Mouse (Mus musculus): ENCODE measurements around the gene Ncstn.

Ncstn gene

DNA sequence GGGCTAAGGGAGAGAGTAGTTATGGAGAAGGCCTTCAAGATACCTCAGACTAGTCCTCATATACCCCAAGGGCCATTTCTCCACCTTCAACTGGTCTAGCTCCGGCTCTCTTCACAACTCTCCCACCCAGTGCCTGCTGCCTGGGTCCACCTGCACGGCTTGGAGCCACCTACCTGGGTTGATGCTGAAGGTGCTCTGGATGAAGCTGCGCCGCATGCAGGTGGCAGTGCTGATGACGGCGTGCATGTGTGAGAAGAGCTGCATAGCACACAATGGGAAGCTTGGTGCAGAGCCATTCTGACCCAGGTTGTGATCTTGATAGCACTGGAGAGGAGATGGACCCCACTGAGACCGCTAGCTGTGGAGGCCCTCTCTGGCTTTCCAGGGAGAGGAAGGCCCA is 10.0 kb downstream of the Ncstn start:
- no peak for DNase-seq (ENCODE audit: low spot score)

DNA sequence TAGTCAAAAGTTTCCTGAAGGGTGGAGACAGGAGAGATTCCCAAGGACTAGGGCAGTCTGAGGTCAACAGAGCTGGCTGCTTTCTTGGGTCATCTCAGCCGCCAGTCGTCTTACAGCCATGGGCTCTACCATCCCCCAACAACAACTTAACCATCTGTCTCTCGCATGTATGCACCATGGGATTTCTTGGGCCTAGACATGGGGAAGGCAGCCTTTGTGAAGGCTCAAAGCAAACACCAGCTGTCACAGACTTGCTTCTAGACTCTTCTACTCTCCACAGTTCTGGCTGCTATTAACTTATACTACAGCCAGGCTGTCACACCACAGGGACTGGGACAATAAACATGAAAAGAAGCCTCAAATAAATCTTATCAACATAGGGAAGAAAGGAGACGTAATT is 11.0 kb downstream of the Ncstn start:
- no peak for DNase-seq (ENCODE audit: low spot score)

DNA sequence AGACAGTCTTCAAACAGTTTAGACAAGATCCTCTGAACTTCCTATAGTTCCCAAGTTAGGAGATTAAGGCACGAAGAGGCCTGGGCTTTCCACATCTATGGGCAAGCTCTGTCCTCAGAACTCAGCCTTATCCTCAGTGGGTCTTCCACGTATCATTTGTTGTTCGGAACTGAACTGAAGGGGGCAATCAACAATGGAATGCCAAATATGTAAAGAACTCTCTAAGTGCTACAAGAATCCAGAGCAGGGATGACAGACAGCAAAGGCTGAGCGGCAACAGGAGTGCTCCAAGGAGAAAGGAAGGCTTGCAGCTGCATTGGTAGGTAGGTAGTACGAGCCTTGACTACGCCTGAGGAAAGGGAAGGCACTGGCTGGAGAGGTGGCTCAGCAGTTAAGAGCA is 12.4 kb downstream of the Ncstn start:
- no peak for DNase-seq (ENCODE audit: low spot score)

DNA sequence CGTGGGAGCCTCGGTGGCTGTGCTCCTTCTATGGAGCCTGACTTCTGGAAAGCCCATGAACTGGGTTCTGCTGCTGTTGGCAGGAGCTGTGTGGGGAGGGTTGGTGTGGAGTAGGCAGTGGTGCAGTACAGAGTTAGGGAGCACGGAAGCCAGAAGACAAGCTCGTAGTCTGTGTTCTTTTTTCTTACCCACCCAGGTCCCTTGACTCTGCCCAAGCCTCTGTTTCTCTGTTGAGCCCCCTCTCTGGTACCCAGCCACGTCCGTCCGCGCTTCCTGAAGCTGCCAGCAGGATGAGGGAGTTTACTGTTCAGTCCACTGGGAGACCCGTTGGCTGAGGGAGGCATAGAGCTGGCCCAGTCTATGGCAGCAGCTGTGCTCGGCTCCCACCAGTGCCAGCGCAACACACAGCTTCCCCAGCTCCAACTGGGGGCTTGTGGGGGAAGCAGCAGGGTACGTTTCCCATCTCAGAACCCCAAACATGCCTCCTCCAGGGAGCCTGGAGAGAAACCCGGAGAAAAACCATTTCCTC is 17.9 kb downstream of the Ncstn start:
- no peak for DNase-seq (ENCODE audit: low spot score)

DNA sequence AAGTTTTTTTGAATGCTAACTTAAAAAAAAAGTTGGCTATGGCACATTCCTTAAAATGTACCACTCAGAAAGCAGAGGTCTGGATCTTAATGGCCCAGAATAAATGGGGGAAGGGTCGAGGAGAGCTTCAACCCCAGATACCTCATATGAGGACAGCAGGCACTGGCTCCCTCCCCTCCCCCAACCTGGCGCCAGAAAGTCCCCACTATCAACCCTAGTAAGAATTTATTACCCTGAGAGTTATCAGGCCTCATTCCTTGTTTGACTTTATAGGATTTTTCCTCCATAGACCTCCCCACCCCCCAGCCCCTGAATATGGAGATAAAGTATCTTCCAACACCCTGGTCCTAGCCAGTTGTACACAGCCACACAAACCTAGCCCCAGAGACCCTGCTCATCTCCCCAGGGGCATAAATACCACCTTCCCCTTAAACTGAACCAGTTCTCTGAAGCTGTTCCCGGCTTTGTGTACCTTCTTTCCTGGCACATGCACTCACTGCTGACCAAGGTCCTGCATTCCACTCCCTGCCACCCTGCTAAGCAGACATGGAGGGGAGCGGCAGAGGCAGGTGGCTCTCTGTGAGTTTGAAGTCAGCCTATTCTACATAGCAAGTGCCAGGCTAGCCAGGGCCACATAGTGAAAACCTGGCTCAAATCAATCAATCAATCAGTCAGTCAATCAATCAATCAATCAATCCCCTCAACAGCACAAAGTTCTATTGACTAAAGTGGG is 19.1 kb downstream of the Ncstn start:
- DNase-seq (ENCODE audit: low spot score) = no peak

DNA sequence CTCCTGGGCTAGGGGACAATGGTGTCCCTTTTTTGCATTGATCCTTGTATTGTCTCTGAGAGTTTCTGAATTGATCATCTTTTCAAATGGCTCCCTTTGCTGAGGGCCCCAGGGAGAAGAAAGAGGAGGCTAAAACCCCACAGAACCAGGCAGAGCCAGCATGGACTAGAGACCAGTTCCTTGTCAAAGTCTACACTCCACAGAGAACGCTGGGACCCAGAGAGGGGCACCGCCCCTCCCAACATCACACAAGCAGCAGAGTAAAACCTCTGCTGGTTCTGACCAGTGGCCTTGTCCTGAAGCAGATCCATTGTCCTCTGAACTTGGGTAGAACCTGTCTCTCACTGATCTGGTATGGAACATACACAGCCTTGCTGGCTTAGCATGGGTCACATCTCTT is 20.5 kb downstream of the Ncstn start:
- DNase-seq (ENCODE audit: low spot score) = no peak

DNA sequence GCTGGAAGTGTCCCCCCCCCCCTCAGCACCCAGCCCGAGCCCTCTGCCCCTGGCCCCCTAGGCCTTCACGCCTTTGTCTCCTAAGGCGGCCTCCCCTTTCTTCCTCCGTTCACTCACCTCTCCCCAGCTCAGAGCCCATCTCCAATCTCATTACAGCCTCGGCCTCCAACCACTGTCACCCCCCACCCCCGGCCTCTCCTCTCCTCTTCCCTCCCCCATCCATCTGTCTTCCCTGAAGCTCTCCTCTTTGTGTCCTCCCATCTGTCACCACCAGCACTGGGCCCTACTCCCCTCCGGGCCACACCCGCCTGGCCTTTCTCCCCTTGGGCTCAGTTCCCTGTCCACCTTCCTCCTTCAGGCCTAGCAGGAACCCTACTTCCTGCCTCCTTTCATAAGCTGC is 21.4 kb downstream of the Ncstn start:
- DNase-seq (ENCODE audit: low spot score) = no peak

DNA sequence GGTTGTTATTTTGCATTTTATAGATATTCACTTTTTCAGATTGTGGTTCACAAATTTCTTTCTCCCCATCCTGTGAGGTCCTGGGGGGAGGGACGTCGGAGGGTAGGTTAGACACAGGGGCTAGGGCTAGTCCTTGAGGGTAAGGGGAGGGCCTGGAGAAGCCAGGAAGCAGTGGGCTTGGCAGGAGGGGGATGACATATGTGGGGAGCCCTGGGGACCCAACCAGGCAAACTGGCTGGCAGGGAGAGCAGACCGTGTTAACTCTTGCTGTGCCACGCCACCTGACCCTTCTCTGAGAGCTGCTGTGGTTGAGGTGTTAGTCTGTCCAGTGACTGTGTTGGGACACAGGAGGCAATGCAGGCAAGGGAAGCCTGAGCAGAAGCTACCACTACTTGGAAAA is 21.9 kb downstream of the Ncstn start:
- no peak for DNase-seq (ENCODE audit: low spot score)

DNA sequence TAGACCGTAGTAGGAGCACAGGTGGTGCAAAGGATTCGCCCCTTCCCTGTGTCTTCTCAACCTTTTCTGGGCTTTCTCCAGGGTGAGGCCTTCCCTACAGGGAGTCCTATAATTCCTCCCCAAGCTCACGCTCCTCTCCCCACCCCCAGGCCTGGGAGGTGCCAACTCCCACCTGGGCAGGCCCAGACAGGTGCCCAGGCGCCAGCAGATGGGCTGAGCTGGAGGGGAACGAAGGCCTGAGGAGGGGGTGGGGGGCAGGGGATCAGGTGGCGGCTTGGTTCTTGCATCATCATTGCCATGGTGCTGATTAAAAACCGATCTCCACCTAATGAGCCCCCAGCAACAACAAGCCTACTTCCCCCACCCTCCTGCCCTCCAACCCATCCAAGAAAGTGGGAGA is 23.7 kb downstream of the Ncstn start:
- DNase-seq (ENCODE audit: low spot score) = no peak

DNA sequence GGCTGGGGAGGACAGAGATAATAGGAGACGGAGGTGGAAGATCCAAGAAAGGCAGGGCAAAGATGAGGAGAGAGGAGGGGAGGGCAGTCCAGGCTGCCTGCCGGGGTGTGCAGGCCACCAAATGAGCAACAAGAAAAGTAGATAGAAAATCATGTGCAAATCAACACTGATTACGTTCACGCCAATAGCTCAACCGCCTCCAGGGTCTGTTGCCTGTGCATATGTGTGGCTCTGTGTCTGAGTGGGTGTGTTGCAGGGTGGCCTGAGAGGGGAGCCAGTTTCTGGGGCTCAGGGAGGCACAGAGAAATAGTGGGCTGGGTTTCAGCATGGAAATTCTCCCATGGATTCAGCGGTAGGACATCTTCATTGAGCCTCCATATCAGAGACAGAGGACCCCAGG is 24.3 kb downstream of the Ncstn start:
- DNase-seq (ENCODE audit: low spot score) = no peak

DNA sequence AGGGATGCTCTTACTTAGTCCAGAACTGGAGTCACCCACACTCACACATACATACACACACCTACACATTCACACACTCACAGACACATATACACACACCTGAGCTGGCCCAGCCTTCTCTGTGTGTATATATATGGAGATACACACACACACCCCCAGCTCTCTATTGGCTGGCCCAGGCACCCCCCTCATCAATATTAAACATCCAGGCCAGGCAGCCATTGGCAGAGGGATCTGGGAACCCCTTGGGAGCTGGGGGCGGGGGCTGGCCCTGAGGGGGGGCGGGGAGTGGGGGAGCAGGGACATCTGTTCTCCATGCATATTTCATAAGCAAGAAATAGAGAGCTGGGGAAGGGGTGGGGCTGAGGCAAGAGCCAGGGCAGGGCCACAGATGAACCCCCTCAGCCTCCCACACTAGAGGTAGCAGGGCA is 25.1 kb downstream of the Ncstn start, which contains the start of gene Nhlh1:
Gene Nhlh1 (minus strand): TSS at position 83 of the 431 bp plus-strand sequence.
- no peak for DNase-seq (ENCODE audit: low spot score)

DNA sequence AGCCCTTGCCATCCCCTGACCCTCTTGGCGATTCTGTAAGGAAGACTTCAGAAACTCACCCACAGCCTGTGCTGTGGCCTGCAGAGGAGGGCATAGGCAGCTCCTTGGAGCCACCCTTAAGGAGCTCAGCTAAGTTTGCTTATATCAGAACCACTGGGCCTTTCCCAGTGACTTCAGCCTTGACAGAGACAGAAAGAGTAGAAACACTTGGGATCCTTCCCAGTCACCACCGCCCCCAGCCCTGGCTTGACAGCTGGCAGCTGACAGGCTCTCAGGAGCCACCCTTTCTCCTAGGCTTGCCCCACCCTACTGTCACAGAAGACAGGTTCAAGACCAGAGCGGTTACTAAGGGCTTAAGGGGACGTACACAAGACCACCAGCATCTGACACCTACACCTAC is 26.3 kb downstream of the Ncstn start:
- no peak for DNase-seq (ENCODE audit: low spot score)

DNA sequence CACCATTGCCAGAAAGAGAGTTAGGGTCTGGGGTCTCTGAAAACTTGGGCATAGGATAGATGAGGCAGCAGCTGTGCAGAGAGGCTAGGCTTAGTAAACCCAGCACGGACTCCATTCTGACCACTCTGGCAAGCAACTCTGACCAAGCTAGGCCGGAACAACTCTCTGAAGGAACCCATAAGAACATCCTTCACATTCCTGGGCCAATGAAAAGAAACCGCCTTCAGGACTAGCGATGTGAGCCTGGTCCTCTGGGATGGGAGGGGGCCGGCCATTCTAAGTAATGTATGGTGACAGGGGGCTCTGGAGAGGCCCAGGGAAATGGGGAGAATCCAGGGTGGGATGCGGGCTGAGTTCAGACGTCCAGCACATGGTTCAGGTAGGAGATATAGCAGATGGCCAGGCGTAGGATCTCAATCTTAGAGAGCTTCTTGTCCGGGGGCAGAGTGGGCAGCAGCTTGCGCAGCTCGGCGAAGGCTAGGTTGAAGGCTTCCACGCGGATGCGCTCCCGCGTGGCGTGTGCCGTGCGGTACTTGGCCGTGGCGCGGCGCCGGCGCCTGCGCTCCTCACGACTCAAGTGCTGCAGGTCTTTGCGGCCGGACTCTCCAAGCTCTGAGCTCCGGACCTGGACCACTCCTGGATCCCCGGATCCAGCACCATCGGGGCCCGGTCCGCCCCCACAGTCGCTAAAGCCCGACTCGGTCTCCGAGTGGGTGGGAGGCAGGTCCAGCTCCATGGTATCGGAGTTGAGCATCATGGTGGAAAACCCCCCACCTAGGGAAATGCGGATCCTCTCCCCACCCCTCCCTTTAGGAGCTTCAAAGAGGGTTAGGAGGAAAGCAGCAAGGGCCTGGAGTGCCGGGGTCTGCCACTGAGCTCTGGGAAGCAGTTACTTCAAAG is 28.8 kb downstream of the Ncstn start:
- DNase-seq (ENCODE audit: low spot score) = no peak

DNA sequence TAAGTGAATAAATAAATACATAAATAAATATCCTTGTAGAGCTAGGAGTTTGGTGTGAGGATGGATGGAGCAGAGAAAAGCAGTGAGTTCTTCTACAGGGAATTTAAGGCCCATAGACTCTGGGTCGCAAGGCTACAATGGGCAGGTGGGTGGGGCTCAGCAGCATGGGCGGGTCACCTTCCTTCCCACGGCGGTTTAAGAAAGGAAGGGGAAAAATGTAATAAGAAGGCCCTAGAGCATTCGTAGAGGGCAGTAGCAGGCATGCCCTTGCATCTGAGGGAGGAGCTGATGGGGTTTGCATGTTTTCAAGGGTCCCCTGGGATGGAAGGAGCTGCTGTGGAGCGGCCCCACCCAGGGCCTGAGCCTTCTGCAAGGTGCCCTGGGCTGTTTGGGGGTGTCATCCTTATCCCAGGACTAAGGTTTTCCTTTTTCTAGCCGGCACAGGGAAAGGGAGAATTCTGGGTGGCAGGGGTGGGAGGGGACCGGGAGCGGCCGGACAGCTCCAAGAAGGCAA is 29.8 kb downstream of the Ncstn start:
- no peak for DNase-seq (ENCODE audit: low spot score)

DNA sequence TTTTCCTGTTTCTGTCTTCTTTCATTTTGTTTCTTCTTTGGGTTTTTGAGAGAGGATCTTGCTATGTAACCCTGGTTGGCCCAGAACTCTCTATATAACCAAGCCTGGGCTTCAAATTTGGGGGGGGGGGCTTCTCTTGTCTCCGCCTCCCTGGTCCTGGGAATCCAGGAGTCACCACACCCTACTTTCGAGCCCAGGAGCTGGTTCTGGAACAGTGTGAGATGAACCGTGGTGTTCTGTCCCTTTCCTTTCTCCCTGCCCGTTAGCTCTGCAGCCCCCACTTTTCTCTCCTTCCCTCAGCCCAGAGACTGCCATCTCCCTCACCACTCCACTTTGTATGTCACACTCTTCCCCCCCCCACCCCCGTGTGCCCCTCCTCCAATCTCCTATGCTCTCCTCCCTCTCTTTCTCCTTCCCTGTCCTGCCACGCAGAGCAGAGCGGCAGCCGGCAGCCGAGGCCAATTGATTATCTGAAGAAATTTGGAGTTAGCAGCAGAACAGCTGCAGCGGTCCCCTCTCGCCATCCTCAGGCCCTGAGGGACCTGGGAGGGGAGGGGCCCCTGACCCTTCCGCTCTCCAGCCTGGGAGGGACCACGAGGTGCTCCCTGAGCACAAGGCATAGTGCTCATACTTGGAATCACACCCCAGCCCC is 33.3 kb downstream of the Ncstn start:
- no peak for DNase-seq (ENCODE audit: low spot score)

DNA sequence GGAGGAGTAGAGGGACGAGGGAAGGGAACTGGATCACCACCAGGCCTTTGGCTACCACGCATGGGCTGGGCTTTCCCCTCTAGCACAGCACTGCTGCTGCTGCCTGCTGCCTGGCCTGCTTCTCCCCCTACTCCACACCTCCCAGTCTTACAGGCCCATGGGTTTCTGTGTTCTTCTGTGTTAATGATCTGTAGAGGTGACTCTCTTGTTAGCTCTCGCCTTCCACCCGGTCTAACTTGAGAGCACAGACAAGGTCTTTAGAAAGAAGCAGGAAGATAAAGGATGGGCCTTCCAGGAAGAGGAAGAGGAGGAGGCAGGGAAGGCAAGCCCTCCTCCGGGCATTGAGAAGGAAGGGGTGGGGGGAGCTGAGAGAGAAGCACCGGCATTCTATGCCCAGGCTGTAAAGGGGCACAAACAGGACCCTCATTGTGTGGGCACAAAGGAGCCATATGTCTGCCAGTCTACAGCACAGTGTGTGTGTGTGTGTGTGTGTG is 34.3 kb downstream of the Ncstn start:
- no peak for DNase-seq (ENCODE audit: low spot score)

DNA sequence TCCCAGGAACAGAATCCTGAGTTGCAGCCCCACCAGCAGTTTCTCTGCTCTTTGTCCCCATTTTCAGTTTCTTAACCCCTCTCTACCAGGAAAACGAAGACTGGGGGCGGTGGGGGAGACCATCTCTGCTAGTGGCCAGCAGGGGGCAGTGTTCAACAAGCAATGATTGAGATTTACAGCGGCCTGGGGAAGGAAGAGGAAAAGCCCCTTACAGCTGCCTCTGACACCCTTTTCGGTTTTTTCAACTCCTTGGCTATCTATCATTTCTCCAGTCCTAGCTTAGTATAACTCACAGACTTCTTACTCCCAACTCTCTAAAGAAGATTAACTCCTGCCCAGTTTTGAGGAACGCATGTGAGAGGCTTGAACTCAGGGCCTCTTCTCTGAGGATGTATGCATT is 35.7 kb downstream of the Ncstn start:
- DNase-seq (ENCODE audit: low spot score) = no peak

DNA sequence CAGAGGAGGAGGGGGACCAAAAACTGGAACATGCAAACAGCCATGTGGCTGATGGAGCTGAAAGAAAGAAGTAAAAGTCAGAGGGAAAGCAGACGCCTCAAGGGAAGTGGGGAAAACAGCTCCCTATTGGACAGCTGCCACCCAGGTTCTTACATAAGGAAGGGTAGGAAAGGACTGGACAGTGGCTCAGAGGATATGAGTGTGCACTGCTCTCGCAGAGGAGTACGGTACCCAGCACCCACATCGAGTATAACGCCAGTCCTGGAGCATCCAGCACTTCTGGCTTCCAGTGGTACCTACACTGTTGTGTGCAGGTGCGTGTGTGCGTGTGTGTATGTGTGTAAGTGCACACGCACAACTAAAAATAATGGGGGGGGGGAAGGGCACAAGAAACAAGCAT is 36.2 kb downstream of the Ncstn start:
- DNase-seq (ENCODE audit: low spot score) = no peak

DNA sequence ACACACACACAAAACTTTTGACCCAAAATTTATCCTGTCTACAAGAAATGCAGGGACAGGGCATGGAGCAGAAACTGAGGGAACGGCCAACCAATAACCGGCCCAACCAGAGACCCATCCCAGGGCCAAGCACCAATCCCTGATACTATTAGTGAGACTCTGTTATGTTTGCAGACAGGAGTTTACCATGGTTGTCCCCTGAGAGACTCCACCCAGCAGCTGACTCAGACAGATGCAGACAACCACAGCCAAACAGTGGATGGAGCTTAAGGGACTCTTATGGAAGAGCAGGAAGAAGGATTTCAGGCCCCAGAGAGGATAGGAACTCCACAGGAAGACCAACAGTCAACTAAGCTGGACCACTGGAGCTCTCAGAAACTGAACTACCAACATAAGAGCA is 52.7 kb downstream of the Ncstn start:
- DNase-seq (ENCODE audit: low spot score) = no peak

DNA sequence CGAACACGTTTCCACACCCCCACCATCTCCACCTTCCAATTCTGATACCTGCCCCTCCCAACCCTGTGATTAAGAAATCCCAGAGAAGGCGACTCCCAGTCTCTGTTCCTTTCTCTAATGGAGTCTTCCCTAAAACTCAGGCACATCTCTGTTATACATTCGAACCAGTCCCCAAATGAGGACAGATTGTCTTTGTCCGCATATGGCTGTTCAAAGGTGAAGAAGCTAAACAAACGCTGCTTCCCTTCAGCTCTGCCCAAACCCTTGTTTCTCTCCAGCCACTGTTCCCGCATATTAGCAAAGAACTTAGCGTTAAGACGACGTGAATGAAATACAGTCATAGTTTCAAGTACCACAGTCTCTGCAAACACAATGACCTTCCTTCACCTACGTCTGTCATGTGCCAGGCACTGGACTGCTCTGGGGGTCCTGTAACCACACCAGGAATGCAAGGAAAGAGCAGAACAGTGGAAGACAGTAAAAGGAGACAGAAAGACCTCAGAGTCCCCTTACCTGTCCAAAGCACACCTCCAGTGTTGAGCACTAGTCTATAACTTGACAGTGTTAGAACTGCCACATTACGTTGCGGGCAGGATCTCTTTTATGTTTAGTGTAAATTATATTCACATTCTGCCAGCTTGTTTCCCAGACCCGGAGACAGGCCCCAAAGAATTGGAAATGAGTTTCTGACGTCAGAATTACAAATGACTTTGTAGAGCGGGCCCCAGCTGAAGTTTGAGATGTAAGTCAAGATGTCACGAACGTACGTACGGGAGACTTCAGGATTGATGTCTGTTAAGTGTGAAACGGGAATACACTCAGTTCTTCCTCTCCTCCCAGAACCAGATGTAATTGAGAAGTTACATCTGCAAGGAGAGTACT is 54.0 kb downstream of the Ncstn start, which contains the start of gene Vangl2:
Gene Vangl2 (minus strand): TSS at position 51 of the 882 bp plus-strand sequence.
- DNase-seq (ENCODE audit: low spot score) = no peak

DNA sequence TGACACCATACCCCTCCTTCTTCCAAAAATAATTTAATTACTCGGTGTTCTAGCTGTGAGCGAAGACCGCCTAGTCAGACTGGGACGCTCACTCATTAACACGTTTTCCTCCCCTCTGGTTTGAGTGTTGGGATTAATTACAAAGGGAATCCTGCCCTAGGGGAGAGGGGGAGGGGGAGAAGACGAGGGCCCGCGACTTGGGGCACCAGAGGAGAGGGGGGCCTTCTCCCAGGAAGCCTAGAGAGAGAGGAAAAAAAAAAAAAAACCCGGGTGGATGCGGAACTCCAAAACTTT is 54.8 kb downstream of the Ncstn start:
- no peak for DNase-seq (ENCODE audit: low spot score)
